Mouse (Mus musculus): Measurements from ENCODE around the gene Vcp. TPM values are rescaled to one million over a fixed set of nuclear protein-coding genes. Genes with fewer than 3 reads are reported as not detected.
A peak's percentile ranks its signal among the peaks of the same experiment; 100 is the strongest.

The Vcp gene
- polyA plus RNA-seq, 1 experiment: 390 TPM

- no peak for TF ChIP-seq POLR2A (IDR thresholded peaks at IDR 0.05; ENCODE audit: insufficient read depth, low read length)
- no peak for TF ChIP-seq EP300 (IDR thresholded peaks at IDR 0.05; ENCODE audit: insufficient read depth, low read depth, low read length)
- no peak for TF ChIP-seq CTCF (IDR thresholded peaks at IDR 0.05; ENCODE audit: low read depth, low read length)
- Histone ChIP-seq H3K36me3 (ENCODE audit: control insufficient read depth, insufficient read depth, low read length, poor library complexity, severe bottlenecking) (no peaks in the 10 kb centered on the region), H3K9ac (ENCODE audit: low read depth, poor library complexity, severe bottlenecking) (peak overlapping the region; percentile 42), H3K27ac (ENCODE audit: insufficient read depth, low read length) (no peak overlapping the region), H3K9me3 (replicated peaks; ENCODE audit: control insufficient read depth, insufficient read depth, low read length, poor library complexity, severe bottlenecking) (no peaks in the 10 kb centered on the region), H3K4me1 (ENCODE audit: control insufficient read depth, insufficient read depth, low read length) (peaks cover 4% of the 10 kb centered on the region), H3K27me3 (ENCODE audit: control insufficient read depth, insufficient read depth, low read length, poor library complexity, severe bottlenecking) (no peaks in the 10 kb centered on the region), H3K4me3 (ENCODE audit: low read depth, low read length) (peak overlapping the region; percentile 63)
These were observed 51.1 kb downstream of the Vcp start for GRCm38 (mm10) chr4:42949051-42949675.

DNA sequence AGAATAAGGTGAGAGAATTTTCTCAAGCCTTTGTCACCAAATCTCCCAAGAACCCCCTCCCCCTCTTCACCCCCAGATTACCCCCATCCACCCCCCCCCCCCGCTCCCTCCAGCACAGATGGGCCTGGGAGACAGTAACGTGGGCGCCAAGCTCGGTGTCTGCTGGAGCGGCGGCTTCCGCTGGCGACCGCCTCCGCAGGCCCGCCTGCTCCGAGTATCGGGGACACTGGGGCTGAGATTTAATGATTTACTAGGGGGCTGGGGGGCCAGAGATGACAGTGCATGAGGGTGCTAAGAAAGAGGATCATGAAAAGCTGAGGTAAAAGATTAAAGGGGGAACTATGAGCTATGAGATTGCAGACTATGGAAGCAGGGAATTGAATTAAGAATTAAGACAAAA is 51.8 kb downstream of the Vcp start:
- no peak for TF ChIP-seq EP300 (IDR thresholded peaks at IDR 0.05; ENCODE audit: insufficient read depth, low read depth, low read length)
- TF ChIP-seq POLR2A (IDR thresholded peaks at IDR 0.05; ENCODE audit: insufficient read depth, low read length): no peak
- no peak for TF ChIP-seq CTCF (IDR thresholded peaks at IDR 0.05; ENCODE audit: low read depth, low read length)
- Histone ChIP-seq H3K9ac (ENCODE audit: low read depth, poor library complexity, severe bottlenecking) (no peak overlapping the region), H3K4me1 (ENCODE audit: control insufficient read depth, insufficient read depth, low read length) (peaks cover 4% of the 10 kb centered on the region), H3K27me3 (ENCODE audit: control insufficient read depth, insufficient read depth, low read length, poor library complexity, severe bottlenecking) (no peaks in the 10 kb centered on the region), H3K4me3 (ENCODE audit: low read depth, low read length) (no peak overlapping the region), H3K36me3 (ENCODE audit: control insufficient read depth, insufficient read depth, low read length, poor library complexity, severe bottlenecking) (no peaks in the 10 kb centered on the region), H3K27ac (ENCODE audit: insufficient read depth, low read length) (no peak overlapping the region), H3K9me3 (replicated peaks; ENCODE audit: control insufficient read depth, insufficient read depth, low read length, poor library complexity, severe bottlenecking) (no peaks in the 10 kb centered on the region)

GRCm38 (mm10) chr4:42946733-42947290 is 53.5 kb downstream of the Vcp start:
- Histone ChIP-seq H3K9me3 (replicated peaks; ENCODE audit: control insufficient read depth, insufficient read depth, low read length, poor library complexity, severe bottlenecking) (no peaks in the 10 kb centered on the region), H3K36me3 (ENCODE audit: control insufficient read depth, insufficient read depth, low read length, poor library complexity, severe bottlenecking) (no peaks in the 10 kb centered on the region), H3K27me3 (ENCODE audit: control insufficient read depth, insufficient read depth, low read length, poor library complexity, severe bottlenecking) (no peaks in the 10 kb centered on the region), H3K4me1 (ENCODE audit: control insufficient read depth, insufficient read depth, low read length) (no peaks in the 10 kb centered on the region), H3K27ac (ENCODE audit: insufficient read depth, low read length) (no peak overlapping the region), H3K9ac (ENCODE audit: low read depth, poor library complexity, severe bottlenecking) (no peak overlapping the region), H3K4me3 (ENCODE audit: low read depth, low read length) (no peak overlapping the region)
- no peak for TF ChIP-seq POLR2A (IDR thresholded peaks at IDR 0.05; ENCODE audit: insufficient read depth, low read length)
- no peak for TF ChIP-seq CTCF (IDR thresholded peaks at IDR 0.05; ENCODE audit: low read depth, low read length)
- TF ChIP-seq EP300 (IDR thresholded peaks at IDR 0.05; ENCODE audit: insufficient read depth, low read depth, low read length): no peak

DNA sequence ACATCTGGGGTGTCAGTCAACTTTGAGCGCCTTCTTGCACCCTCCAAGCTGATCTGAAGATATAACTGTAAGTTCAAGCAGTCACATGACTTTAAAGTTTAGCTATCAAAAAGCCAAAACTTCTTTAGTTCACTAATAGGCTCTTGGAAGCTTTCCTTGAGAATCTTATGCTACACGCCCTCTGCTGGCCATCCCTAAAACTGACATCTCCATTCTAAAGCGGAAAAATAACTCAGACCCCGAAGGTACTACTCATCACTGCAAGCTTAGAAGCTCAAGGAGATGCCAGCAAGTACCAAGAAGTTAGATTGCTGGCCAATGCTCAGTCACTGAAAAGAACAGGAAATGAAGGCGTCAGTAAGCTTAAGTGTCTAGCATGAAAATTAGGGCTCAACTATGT is 54.4 kb downstream of the Vcp start:
- Histone ChIP-seq H3K9me3 (replicated peaks; ENCODE audit: control insufficient read depth, insufficient read depth, low read length, poor library complexity, severe bottlenecking) (no peaks in the 10 kb centered on the region), H3K4me3 (ENCODE audit: low read depth, low read length) (no peak overlapping the region), H3K36me3 (ENCODE audit: control insufficient read depth, insufficient read depth, low read length, poor library complexity, severe bottlenecking) (no peaks in the 10 kb centered on the region), H3K9ac (ENCODE audit: low read depth, poor library complexity, severe bottlenecking) (no peak overlapping the region), H3K27ac (ENCODE audit: insufficient read depth, low read length) (no peak overlapping the region), H3K27me3 (ENCODE audit: control insufficient read depth, insufficient read depth, low read length, poor library complexity, severe bottlenecking) (no peaks in the 10 kb centered on the region), H3K4me1 (ENCODE audit: control insufficient read depth, insufficient read depth, low read length) (no peaks in the 10 kb centered on the region)
- TF ChIP-seq CTCF (IDR thresholded peaks at IDR 0.05; ENCODE audit: low read depth, low read length) (peak; percentile 10), POLR2A (IDR thresholded peaks at IDR 0.05; ENCODE audit: insufficient read depth, low read length) (no peak)

GRCm38 (mm10) chr4:42945445-42945844 is 54.9 kb downstream of the Vcp start:
- Histone ChIP-seq H3K9me3 (replicated peaks; ENCODE audit: control insufficient read depth, insufficient read depth, low read length, poor library complexity, severe bottlenecking) (no peaks in the 10 kb centered on the region), H3K4me1 (ENCODE audit: control insufficient read depth, insufficient read depth, low read length) (no peaks in the 10 kb centered on the region), H3K9ac (ENCODE audit: low read depth, poor library complexity, severe bottlenecking) (no peak overlapping the region), H3K36me3 (ENCODE audit: control insufficient read depth, insufficient read depth, low read length, poor library complexity, severe bottlenecking) (no peaks in the 10 kb centered on the region), H3K27ac (ENCODE audit: insufficient read depth, low read length) (no peak overlapping the region), H3K4me3 (ENCODE audit: low read depth, low read length) (no peak overlapping the region), H3K27me3 (ENCODE audit: control insufficient read depth, insufficient read depth, low read length, poor library complexity, severe bottlenecking) (no peaks in the 10 kb centered on the region)
- TF ChIP-seq POLR2A (IDR thresholded peaks at IDR 0.05; ENCODE audit: insufficient read depth, low read length): no peak
- TF ChIP-seq CTCF (IDR thresholded peaks at IDR 0.05; ENCODE audit: low read depth, low read length): no peak

DNA sequence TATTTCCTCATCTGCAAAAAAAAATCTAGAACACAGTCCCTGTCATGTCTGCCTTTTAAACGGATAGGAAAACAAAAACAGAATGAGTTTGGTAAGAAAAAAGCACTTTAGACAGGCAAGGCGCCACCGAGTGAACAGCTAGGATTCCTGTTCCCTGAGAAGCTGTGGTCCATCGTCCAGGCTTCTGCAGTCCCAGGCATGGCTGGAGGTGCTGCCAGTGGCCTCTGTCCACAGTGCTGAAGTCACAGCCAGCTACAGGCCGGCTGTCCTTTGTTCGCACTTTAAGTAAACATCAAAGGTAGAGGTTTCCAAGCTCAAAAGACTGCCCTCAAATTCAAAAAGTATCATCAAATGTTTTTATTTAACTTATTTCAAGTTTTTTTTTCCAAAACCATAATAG is 55.3 kb downstream of the Vcp start:
- Histone ChIP-seq H3K27ac (ENCODE audit: insufficient read depth, low read length) (no peak overlapping the region), H3K4me1 (ENCODE audit: control insufficient read depth, insufficient read depth, low read length) (no peaks in the 10 kb centered on the region), H3K36me3 (ENCODE audit: control insufficient read depth, insufficient read depth, low read length, poor library complexity, severe bottlenecking) (no peaks in the 10 kb centered on the region), H3K9me3 (replicated peaks; ENCODE audit: control insufficient read depth, insufficient read depth, low read length, poor library complexity, severe bottlenecking) (no peaks in the 10 kb centered on the region), H3K4me3 (ENCODE audit: low read depth, low read length) (no peak overlapping the region), H3K9ac (ENCODE audit: low read depth, poor library complexity, severe bottlenecking) (no peak overlapping the region), H3K27me3 (ENCODE audit: control insufficient read depth, insufficient read depth, low read length, poor library complexity, severe bottlenecking) (no peaks in the 10 kb centered on the region)
- TF ChIP-seq CTCF (IDR thresholded peaks at IDR 0.05; ENCODE audit: low read depth, low read length) (no peak), POLR2A (IDR thresholded peaks at IDR 0.05; ENCODE audit: insufficient read depth, low read length) (no peak), EP300 (IDR thresholded peaks at IDR 0.05; ENCODE audit: insufficient read depth, low read depth, low read length) (no peak)

All from ES-Bruce4 (cell line).